Mouse (Mus musculus): ENCODE results near the gene Atp8b3.

DNA sequence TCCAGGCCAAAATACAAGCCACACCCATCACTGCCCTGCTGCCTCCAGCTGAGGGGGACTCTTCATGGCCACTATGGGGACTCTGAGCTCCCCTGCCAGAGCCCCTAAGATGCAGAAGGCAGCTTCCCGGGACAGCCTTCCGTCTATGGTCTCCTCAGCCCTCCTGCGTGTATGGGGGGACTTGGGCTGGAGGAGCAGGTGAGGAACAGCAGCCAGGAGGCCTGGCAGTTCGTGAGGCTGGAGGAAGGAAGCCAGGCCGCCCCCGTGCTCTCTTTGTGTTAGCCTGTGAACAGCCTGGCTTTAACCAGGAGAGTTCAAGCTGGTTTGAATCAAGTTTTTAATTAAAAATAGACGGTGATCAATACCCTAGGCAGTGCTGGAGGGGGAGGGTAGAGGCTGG is 36.6 kb downstream of the Atp8b3 start:
- TF ChIP-seq CTCF (IDR thresholded peaks at IDR 0.05; ENCODE audit: control insufficient read depth, insufficient read depth, insufficient read length): no peak
- TF ChIP-seq MYOG (IDR thresholded peaks at IDR 0.05; ENCODE audit: control insufficient read depth, extremely low read depth, insufficient read length): no peak
- TF ChIP-seq MAX (IDR thresholded peaks at IDR 0.05): no peak

All from C2C12 (cell line).